Mouse (Mus musculus) limb, embryonic 15.5 days (tissue): ENCODE measurements around the gene Cyp4a12a. TPM values are rescaled to one million over a fixed set of nuclear protein-coding genes. Genes with fewer than 3 reads are reported as not detected.
A peak's percentile ranks its signal among the peaks of the same experiment; 100 is the strongest.
"Not testable (repeated sequence)": the region's sequence is repeated elsewhere in the genome, so short reads cannot be mapped to it uniquely, and the experiment has no call there.

Experiments
- ATAC-seq: fragments of 200-750 bp; cut with Nextera tagmentation; 2 replicates; pipeline ENCODE4 v1.8.0; 2017; ENCODE audit warnings: low read depth, moderate TSS enrichment; ENCODE audit not compliant: insufficient number of reproducible peaks, low FRiP score, low TSS enrichment
- H3K27ac ChIP-seq: fragments of 300-500 bp; sonication (generic); 2 replicates; pipeline ENCODE4 v1.5.1; 2015; ENCODE audit warnings: moderate library complexity, mild to moderate bottlenecking, inconsistent platforms
- H3K27me3 ChIP-seq: fragments of 300-500 bp; sonication (generic); 2 replicates; pipeline ENCODE4 v1.6.1; 2015; ENCODE audit warnings: inconsistent platforms
- H3K36me3 ChIP-seq: fragments of 300-500 bp; sonication (generic); 2 replicates; pipeline ENCODE4 v1.6.1; 2015; ENCODE audit warnings: inconsistent platforms
- H3K4me1 ChIP-seq: fragments of 300-500 bp; sonication (generic); 2 replicates; pipeline ENCODE4 v1.6.1; 2015; ENCODE audit warnings: inconsistent platforms
- H3K4me2 ChIP-seq: fragments of 300-500 bp; sonication (generic); 2 replicates; pipeline ENCODE4 v1.6.1; 2015; ENCODE audit warnings: mild to moderate bottlenecking, inconsistent platforms
- H3K4me3 ChIP-seq: fragments of 300-500 bp; sonication (generic); 2 replicates; pipeline ENCODE4 v1.5.1; 2015; ENCODE audit warnings: mild to moderate bottlenecking, inconsistent platforms
- H3K9ac ChIP-seq: fragments of 300-500 bp; sonication (generic); 2 replicates; pipeline ENCODE4 v1.6.1; 2015; ENCODE audit warnings: inconsistent platforms
- H3K9me3 ChIP-seq: fragments of 300-500 bp; sonication (generic); 2 replicates; pipeline ENCODE4 v1.6.1; 2016; ENCODE audit warnings: inconsistent platforms
- WGBS: fragments of 180-500 bp; shearing (Covaris S2); methylation state at CpG from one replicate; pipeline ENCODE4 v1.1.7; 2015; 5-methylcytosine and 5-hydroxymethylcytosine counted together
- polyA plus RNA-seq: library from polyadenylated mRNA; unstranded; fragments of >200 nt; fragmentation: Nextera tagmentation; extraction: Ambion mirVana; gene quantifications from 2 replicates; pipeline ENCODE4 v1.2.1, GENCODE M21; 2015

Gene Cyp4a12a
- polyA plus RNA-seq: not detected in 2 replicates

GRCm38 (mm10) chr4:115298746-115299145 is at the start of gene Cyp4a12a:
TSS of gene Cyp4a12a (plus strand) at chr4:115299046.
- not testable (repeated sequence) for H3K4me2 ChIP-seq, H3K9ac ChIP-seq, H3K9me3 ChIP-seq, H3K4me3 ChIP-seq, H3K36me3 ChIP-seq, H3K27ac ChIP-seq, ATAC-seq, H3K27me3 ChIP-seq, H3K4me1 ChIP-seq

DNA sequence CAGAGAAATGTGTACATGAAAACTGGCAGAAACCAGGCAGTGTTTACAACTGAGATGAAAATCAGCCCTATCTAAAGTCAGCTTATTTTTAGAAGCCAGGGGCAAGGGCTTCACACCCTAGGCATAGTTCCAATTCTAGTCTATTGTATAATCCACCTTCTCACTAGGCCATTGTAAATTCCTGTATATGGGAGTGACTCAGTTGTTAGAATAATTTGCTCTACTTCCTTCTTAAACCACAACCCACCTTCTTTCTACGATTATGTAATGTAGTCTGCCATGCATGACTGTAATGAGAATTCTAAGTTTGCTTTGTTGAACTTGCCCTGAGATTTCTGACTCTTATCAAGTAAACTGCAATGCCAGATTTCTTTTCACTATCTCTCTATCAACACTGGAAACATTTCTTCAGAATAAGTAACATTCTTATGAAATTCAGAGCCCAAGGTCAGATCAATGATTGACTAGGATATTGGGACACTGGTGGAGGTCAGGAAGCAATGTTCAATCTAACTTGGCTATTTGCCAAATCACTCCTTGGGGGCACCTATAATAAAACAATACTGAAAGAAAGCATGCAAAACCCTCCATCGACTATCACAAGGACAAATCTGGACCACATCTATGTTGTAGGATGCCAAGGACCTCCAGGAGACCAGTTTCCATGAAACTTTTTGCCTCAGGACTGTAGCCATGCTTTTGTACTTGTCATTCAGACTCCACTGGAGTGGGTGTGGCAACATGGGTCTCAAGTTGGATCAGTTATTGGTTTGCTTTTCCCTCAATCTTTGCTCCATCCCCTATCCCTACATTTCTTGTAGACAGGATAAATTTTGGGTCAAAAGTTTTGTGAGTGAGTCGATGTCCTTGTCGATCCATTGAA is 33.9 kb upstream of the Cyp4a12a start:
- not testable (repeated sequence) for H3K27ac ChIP-seq, H3K36me3 ChIP-seq, H3K4me3 ChIP-seq, H3K9me3 ChIP-seq, ATAC-seq, H3K9ac ChIP-seq, H3K4me1 ChIP-seq, H3K27me3 ChIP-seq, H3K4me2 ChIP-seq
- WGBS: 83% methylated on average over 3 of the region's 4 CpGs

DNA sequence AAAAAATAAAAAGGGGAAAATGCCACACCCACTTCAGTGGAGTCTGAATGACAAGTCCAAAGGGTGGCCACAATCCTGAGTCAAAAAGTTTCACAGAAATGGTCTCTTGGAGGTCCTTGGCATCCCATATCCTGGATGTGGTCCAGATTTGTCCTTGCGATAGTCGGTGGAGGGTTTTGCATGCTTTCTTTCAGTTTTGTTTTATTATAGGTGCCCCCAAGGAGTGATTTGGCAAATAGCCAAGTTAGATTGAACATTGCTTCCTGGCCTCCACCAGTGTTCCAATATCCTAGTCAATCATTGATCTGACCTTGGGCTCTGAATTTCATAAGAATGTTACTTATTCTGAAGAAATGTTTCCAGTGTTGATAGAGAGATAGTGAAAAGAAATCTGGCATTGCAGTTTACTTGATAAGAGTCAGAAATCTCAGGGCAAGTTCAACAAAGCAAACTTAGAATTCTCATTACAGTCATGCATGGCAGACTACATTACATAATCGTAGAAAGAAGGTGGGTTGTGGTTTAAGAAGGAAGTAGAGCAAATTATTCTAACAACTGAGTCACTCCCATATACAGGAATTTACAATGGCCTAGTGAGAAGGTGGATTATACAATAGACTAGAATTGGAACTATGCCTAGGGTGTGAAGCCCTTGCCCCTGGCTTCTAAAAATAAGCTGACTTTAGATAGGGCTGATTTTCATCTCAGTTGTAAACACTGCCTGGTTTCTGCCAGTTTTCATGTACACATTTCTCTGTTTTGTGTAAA is 20.4 kb upstream of the Cyp4a12a start:
- not testable (repeated sequence) for H3K9ac ChIP-seq, H3K4me2 ChIP-seq, H3K9me3 ChIP-seq, H3K27ac ChIP-seq, H3K36me3 ChIP-seq, H3K4me1 ChIP-seq, H3K27me3 ChIP-seq, ATAC-seq, H3K4me3 ChIP-seq
- WGBS: 80% methylated on average over 2 of the region's 3 CpGs

DNA sequence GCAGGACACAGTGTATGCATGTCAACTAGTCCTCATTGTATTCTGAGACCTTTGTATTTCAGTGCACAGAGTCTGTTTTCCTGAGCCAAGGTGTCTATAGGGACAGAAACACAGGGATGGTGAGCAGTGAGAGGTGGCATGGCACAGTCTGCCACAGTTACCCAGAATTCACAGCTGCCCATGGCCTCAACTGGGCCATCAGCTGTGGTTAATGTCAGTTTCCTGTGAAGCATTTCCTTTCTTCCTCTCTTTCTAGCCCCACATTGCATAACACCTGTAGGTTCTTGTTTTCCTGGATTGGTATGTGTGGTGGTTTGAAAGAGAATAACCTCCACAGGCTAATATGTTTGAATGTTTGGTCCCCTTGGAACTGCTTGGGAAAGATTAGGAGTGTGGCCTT is 18.5 kb upstream of the Cyp4a12a start:
- H3K36me3 ChIP-seq: no peaks in the 10 kb centered on the region
- ATAC-seq: no peak
- H3K4me3 ChIP-seq: no peak overlapping the region
- H3K4me2 ChIP-seq: peak overlapping the region; percentile 40; the same call in 1 of the 2 replicates
- no peaks in the 10 kb centered on the region for H3K27me3 ChIP-seq
- no peaks in the 10 kb centered on the region for H3K4me1 ChIP-seq
- no peak overlapping the region for H3K27ac ChIP-seq
- no peak overlapping the region for H3K9ac ChIP-seq
- H3K9me3 ChIP-seq: no peaks in the 10 kb centered on the region

GRCm38 (mm10) chr4:115280779-115281178 is 18.1 kb upstream of the Cyp4a12a start:
- H3K36me3 ChIP-seq, H3K27ac ChIP-seq, H3K27me3 ChIP-seq, H3K4me1 ChIP-seq, H3K9me3 ChIP-seq, H3K9ac ChIP-seq, ATAC-seq: not testable (repeated sequence)
- peak overlapping the region; percentile 28 for H3K4me3 ChIP-seq
- WGBS: 22% methylated on average over 10 of the region's 10 CpGs
- H3K4me2 ChIP-seq: peak overlapping the region; percentile 40

- Histone ChIP-seq H3K4me2 (peak overlapping the region; percentile 40), H3K4me3 (peak overlapping the region; percentile 28)
- H3K27ac ChIP-seq, H3K9ac ChIP-seq, H3K27me3 ChIP-seq, H3K9me3 ChIP-seq, H3K36me3 ChIP-seq, H3K4me1 ChIP-seq, ATAC-seq: not testable (repeated sequence)
- 15% methylated on average over 23 of the region's 23 CpGs for WGBS
Measured at GRCm38 (mm10) chr4:115281231-115281767, 17.5 kb upstream of the Cyp4a12a start.

DNA sequence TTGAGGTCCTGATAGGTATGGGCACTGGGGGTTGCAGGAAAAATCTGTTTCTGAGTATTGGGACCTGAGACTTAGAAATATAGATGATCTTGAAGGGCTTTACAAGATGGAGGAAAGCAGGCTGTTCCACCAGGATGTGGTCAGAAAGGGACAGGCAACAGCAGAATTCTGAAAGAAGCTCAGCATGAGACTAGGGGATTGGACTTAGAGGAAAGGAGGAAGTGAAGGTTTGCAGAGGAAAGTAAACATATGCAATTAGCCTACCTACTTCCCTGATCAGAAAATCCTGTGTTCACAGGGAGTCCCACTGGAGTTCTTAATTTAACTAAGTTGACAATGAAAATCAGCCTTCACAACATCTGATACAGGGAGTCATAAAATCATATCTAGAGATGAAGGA is 26.9 kb downstream of the Cyp4a12a start:
- not testable (repeated sequence) for ATAC-seq

GRCm38 (mm10) chr4:115365624-115366023 is 66.8 kb downstream of the Cyp4a12a start:
- H3K9ac ChIP-seq, ATAC-seq, H3K4me1 ChIP-seq, H3K27me3 ChIP-seq, H3K4me2 ChIP-seq, H3K4me3 ChIP-seq, H3K9me3 ChIP-seq, H3K27ac ChIP-seq, H3K36me3 ChIP-seq: not testable (repeated sequence)
- 81% methylated on average over 3 of the region's 3 CpGs for WGBS

More for the DNA sequence above, 26.9 kb downstream of the Cyp4a12a start:
- H3K27ac ChIP-seq, H3K9me3 ChIP-seq, H3K36me3 ChIP-seq, H3K4me3 ChIP-seq, H3K9ac ChIP-seq, H3K4me2 ChIP-seq, H3K4me1 ChIP-seq, H3K27me3 ChIP-seq: not testable (repeated sequence)

GRCm38 (mm10) chr4:115368067-115368466 is 69.2 kb downstream of the Cyp4a12a start:
- not testable (repeated sequence) for H3K27ac ChIP-seq, H3K4me2 ChIP-seq, H3K9me3 ChIP-seq, H3K9ac ChIP-seq, H3K4me3 ChIP-seq, ATAC-seq, H3K36me3 ChIP-seq, H3K4me1 ChIP-seq, H3K27me3 ChIP-seq

Other genes starting within 250 kb of the Cyp4a12a start
- 0.67 and 1.0 TPM in 2 replicates for gene Tal1, start 242.6 kb upstream of the Cyp4a12a start, polyA plus RNA-seq
- gene Pdzk1ip1, start 210.3 kb upstream of the Cyp4a12a start, polyA plus RNA-seq: 94.4 and 100 TPM in 2 replicates
- not detected in 2 replicates for gene Cyp4x1, start 164.8 kb upstream of the Cyp4a12a start, polyA plus RNA-seq
- 0.22 TPM in 1 of 2 replicates, not detected in the other for gene Cyp4a29, start 57.0 kb upstream of the Cyp4a12a start, polyA plus RNA-seq
- not detected in 2 replicates for gene Cyp4a12b, start 112.6 kb downstream of the Cyp4a12a start, polyA plus RNA-seq
- not detected in 2 replicates for gene Cyp4a30b, start 153.6 kb downstream of the Cyp4a12a start, polyA plus RNA-seq
- not detected in 2 replicates for gene Cyp4a14, start 197.1 kb downstream of the Cyp4a12a start, polyA plus RNA-seq
- gene Cyp4a10, start 219.2 kb downstream of the Cyp4a12a start, polyA plus RNA-seq: not detected in 2 replicates